Mouse (Mus musculus) erythroblast, embryonic 14.5 days (primary cell): ENCODE measurements around the gene Ppp1r18. TPM values are rescaled to one million over a fixed set of nuclear protein-coding genes. Genes with fewer than 3 reads are reported as not detected.

Experiments
- H3K27me3 ChIP-seq: 2 replicates; pipeline ENCODE4 v1.6.1; 2012; ENCODE audit warnings: inconsistent platforms; ENCODE audit not compliant: control insufficient read depth
- H3K36me3 ChIP-seq: 2 replicates; pipeline ENCODE4 v1.6.1; 2012; ENCODE audit warnings: mild to moderate bottlenecking, inconsistent platforms; ENCODE audit not compliant: control insufficient read depth
- H3K4me1 ChIP-seq: 2 replicates; pipeline ENCODE4 v1.6.1; 2012; ENCODE audit warnings: inconsistent platforms; ENCODE audit not compliant: control insufficient read depth
- H3K4me3 ChIP-seq: replicated peaks from 2 replicates; pipeline ENCODE3; 2012; ENCODE audit warnings: moderate library complexity, mild to moderate bottlenecking, inconsistent platforms
- H3K9me3 ChIP-seq: 2 replicates; pipeline ENCODE4 v1.6.1; 2012; ENCODE audit warnings: low read length, inconsistent platforms, mixed read lengths; ENCODE audit not compliant: control insufficient read depth
- GATA1 ChIP-seq: IDR thresholded peaks from 2 replicates; pipeline ENCODE4 v1.6.1; 2012; ENCODE audit warnings: low read length, inconsistent platforms, mixed read lengths
- TAL1 ChIP-seq: IDR thresholded peaks from 3 replicates; pipeline ENCODE4 v1.6.1; 2012; ENCODE audit warnings: low read length, inconsistent platforms, mixed read lengths
- polyA plus RNA-seq: library from polyadenylated mRNA; stranded (reverse); fragments of >175 nt; gene quantifications from 2 replicates; pipeline ENCODE4 v1.2.3, GENCODE M21; 2012

Ppp1r18 gene
- polyA plus RNA-seq, 1 experiment, result 0.31 TPM

DNA sequence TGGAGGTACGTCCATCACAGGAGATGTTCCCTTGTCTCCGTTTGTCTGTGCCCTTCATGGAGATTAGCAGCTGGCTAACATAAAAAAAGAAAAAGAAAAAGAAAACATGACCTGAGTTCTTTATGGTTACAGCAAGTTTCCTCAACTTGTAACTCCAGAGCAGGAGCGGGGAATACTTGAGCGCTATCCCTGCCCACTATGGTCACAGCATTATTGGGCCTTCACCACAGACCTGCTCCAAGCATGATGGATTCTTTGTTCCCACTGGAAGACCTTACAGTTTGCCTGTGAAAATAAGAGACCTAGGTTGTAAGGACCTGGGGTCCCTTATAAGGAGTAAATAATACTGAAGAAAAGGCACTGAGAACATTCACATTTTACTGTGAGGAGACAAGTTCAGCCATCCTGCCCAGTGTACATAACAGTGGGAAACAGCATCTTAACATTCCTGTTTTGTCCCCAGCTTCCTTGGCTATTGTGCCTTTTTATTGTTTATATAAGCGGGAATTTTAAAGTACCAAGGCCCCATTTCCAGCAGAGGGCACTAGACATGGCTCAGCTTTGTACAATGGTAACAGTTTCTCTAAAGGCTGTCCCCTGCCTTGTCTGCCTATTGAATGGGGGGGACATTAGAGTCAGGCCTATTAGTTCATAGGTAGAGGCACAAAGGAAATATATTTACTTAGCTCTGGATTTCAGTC is 55.6 kb downstream of the Ppp1r18 start:
- H3K4me1 ChIP-seq, result peaks cover 66% of the 10 kb centered on the region
- no peaks in the 10 kb centered on the region for H3K27me3 ChIP-seq
- peaks cover 79% of the 10 kb centered on the region for H3K36me3 ChIP-seq
- TF ChIP-seq TAL1, result no peak
- TF ChIP-seq GATA1, result no peak
- H3K4me3 ChIP-seq, result no peak overlapping the region
- H3K9me3 ChIP-seq, result no peaks in the 10 kb centered on the region

DNA sequence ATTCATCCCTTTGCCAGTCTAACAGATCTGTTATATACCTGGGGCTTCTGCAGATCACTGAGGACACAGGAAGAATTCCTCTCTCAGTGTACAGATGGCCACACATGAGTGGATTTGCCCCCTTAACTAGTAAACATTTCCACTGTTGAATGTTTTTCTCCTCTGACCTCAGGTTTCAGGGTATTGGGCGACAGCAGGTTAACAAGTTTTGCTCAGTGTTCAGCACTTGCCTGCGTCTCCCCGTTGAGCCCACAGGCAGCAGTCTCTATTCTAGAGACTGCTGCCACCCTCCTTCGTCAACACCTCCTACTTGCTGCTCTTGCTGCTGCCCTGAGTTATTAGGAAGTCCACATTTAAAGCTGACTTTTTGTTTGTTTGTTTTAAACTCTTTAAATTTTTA is 56.3 kb downstream of the Ppp1r18 start:
- Histone ChIP-seq H3K9me3 (no peaks in the 10 kb centered on the region), H3K4me3 (no peak overlapping the region), H3K36me3 (peaks cover 86% of the 10 kb centered on the region), H3K27me3 (no peaks in the 10 kb centered on the region), H3K4me1 (peaks cover 72% of the 10 kb centered on the region)
- TF ChIP-seq GATA1, result no peak
- TF ChIP-seq TAL1, result no peak

DNA sequence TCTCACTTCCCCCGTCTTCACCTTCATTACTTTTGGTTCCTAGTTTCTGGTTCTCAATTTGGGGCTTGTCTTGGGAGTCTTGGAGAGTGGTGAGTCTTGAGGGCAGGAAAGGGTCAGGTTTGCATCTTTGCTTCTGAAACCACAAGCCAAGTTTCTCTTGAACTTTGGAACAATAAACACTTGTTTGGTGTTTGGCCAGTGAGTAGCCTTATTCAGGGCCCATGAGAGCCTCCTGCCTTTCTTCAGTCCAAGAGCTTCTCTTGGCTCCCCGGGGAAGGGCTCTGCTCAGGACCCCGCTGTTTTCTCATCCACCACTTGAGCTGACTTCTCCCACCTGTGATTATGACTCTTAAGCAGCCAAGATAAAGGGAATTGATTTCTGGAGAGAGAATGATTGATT is 57.2 kb downstream of the Ppp1r18 start:
- TF ChIP-seq GATA1, result no peak
- TF ChIP-seq TAL1, result no peak
- Histone ChIP-seq H3K36me3 (peaks cover 87% of the 10 kb centered on the region), H3K4me3 (no peak overlapping the region), H3K9me3 (no peaks in the 10 kb centered on the region), H3K27me3 (no peaks in the 10 kb centered on the region), H3K4me1 (peaks cover 80% of the 10 kb centered on the region)

DNA sequence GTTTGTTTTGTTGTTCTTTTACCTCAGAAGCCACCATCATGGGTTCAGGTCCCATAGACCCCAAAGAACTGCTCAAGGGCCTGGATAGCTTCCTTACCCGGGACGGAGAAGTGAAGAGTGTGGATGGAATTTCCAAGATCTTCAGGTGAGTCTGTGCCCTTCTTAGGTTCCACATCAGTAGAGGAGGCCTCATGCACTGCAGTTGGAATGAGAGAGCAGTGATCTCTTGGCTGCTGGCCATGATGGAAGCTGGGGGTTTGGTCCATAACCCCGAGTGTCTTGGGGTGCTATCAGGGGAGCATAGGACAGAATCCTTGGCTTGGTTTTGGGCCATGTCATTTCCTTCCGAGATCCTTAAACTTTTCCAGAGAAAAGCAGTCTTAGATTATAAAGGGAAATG is 57.9 kb downstream of the Ppp1r18 start:
- TF ChIP-seq TAL1 (no peak), GATA1 (no peak)

More for the DNA sequence above, 57.9 kb downstream of the Ppp1r18 start:
- H3K36me3 ChIP-seq, result peaks cover 88% of the 10 kb centered on the region
- no peaks in the 10 kb centered on the region for H3K27me3 ChIP-seq
- no peaks in the 10 kb centered on the region for H3K9me3 ChIP-seq
- no peak overlapping the region for H3K4me3 ChIP-seq
- peaks cover 82% of the 10 kb centered on the region for H3K4me1 ChIP-seq

Other genes starting within 250 kb of the Ppp1r18 start
- gene Gm9573, start 239.0 kb upstream of the Ppp1r18 start, polyA plus RNA-seq, result not detected in 2 replicates
- not detected in 2 replicates for gene Mucl3, start 221.9 kb upstream of the Ppp1r18 start, polyA plus RNA-seq
- gene Vars2, start 198.0 kb upstream of the Ppp1r18 start, polyA plus RNA-seq, result 1.9 and 2.6 TPM in 2 replicates
- 1.1 and 1.3 TPM in 2 replicates for gene Gtf2h4, start 191.9 kb upstream of the Ppp1r18 start, polyA plus RNA-seq
- not detected in 2 replicates for gene Ddr1, start 161.0 kb upstream of the Ppp1r18 start, polyA plus RNA-seq
- gene Ier3, start 43.9 kb upstream of the Ppp1r18 start, polyA plus RNA-seq, result 14.0 and 14.8 TPM in 2 replicates
- gene Flot1, start 42.4 kb upstream of the Ppp1r18 start, polyA plus RNA-seq, result 8.2 and 11.6 TPM in 2 replicates
- gene Tubb5, start 27.3 kb upstream of the Ppp1r18 start, polyA plus RNA-seq, result 56.9 and 99.3 TPM in 2 replicates
- 0.91 and 1.1 TPM in 2 replicates for gene Mdc1, start 24.1 kb upstream of the Ppp1r18 start, polyA plus RNA-seq
- gene Nrm, start 4.3 kb upstream of the Ppp1r18 start, polyA plus RNA-seq, result 1.7 and 2.8 TPM in 2 replicates
- gene Dhx16, start 14.2 kb downstream of the Ppp1r18 start, polyA plus RNA-seq, result 5.0 and 5.2 TPM in 2 replicates
- gene 2310061I04Rik, start 31.8 kb downstream of the Ppp1r18 start, polyA plus RNA-seq, result 6.9 and 7.1 TPM in 2 replicates
- 1.1 and 1.6 TPM in 2 replicates for gene Atat1, start 44.5 kb downstream of the Ppp1r18 start, polyA plus RNA-seq
- gene Mrps18b, start 50.8 kb downstream of the Ppp1r18 start, polyA plus RNA-seq, result 0.45 and 0.85 TPM in 2 replicates
- gene Ppp1r10, start 50.8 kb downstream of the Ppp1r18 start, polyA plus RNA-seq, result 5.4 and 6.3 TPM in 2 replicates
- 14.0 and 24.6 TPM in 2 replicates for gene Abcf1, start 104.2 kb downstream of the Ppp1r18 start, polyA plus RNA-seq
- 1.5 and 1.9 TPM in 2 replicates for gene Gnl1, start 114.3 kb downstream of the Ppp1r18 start, polyA plus RNA-seq
- 0.18 and 0.30 TPM in 2 replicates for gene Prr3, start 114.6 kb downstream of the Ppp1r18 start, polyA plus RNA-seq
- 0.91 and 0.98 TPM in 2 replicates for gene H2-T24, start 155.0 kb downstream of the Ppp1r18 start, polyA plus RNA-seq
- 3.7 and 5.0 TPM in 2 replicates for gene H2-T23, start 167.3 kb downstream of the Ppp1r18 start, polyA plus RNA-seq
- gene H2-T22, start 177.2 kb downstream of the Ppp1r18 start, polyA plus RNA-seq, result 0.12 and 0.14 TPM in 2 replicates
- gene Gm6034, start 177.4 kb downstream of the Ppp1r18 start, polyA plus RNA-seq, result not detected in 2 replicates
- 0.07 TPM in 1 of 2 replicates, not detected in the other for gene Gm11127, start 192.8 kb downstream of the Ppp1r18 start, polyA plus RNA-seq